Mouse (Mus musculus): ENCODE data around the gene Ing2. TPM values are rescaled to one million over a fixed set of nuclear protein-coding genes. Genes with fewer than 3 reads are reported as not detected.

Gene Ing2
- polyA plus RNA-seq, 2 experiments: 13.2 to 19.8 TPM

DNA sequence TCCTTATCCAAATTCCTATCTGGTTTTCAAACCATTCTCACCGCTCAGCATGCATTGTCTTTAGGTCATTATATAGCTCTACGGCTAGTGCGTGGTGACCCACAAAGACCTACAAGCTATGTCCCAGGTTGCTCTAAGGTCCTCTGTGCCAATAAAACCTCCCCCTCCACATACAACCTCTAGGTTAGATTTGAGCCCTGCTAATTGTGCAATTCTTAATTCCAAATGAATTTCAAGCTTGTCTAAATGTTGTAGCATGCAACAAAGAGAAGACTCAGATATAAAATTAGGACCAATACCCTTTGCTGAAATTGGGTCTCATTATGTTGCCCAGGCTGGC, 22.6 kb downstream of the Ing2 start:
- no peak overlapping the region for H3K4me3 ChIP-seq (replicated peaks; ENCODE audit: low read length)
- 85% methylated on average over 3 of the region's 3 CpGs for WGBS
- no peaks in the 10 kb centered on the region for H3K4me1 ChIP-seq (ENCODE audit: control insufficient read depth, insufficient read depth, low read length)
- no peak overlapping the region for H3K9ac ChIP-seq (ENCODE audit: low read depth, low read length, severe bottlenecking)
- no peak for TF ChIP-seq POLR2A (IDR thresholded peaks at IDR 0.05; ENCODE audit: borderline replicate concordance, extremely low read depth, insufficient read depth, insufficient read length)
- no peak overlapping the region for H3K4me2 ChIP-seq (replicated peaks; ENCODE audit: low read depth, low read length, severe bottlenecking)
- ATAC-seq (ENCODE audit: low FRiP score, low read depth) (no peak), DNase-seq (ENCODE audit: low spot score) (no peak)
- H3K27ac ChIP-seq (replicated peaks; ENCODE audit: low read depth, low read length): no peak overlapping the region
- H3K36me3 ChIP-seq (ENCODE audit: control insufficient read depth, insufficient read depth, low read length): no peaks in the 10 kb centered on the region
- no peaks in the 10 kb centered on the region for H3K27me3 ChIP-seq (ENCODE audit: control insufficient read depth, insufficient read depth, low read length)
- no peaks in the 10 kb centered on the region for H3K9me3 ChIP-seq (ENCODE audit: control insufficient read depth, low read length)

GRCm38 (mm10) chr8:47651913-47652736, 23.2 kb downstream of the Ing2 start:
- no peak for TF ChIP-seq POLR2A (IDR thresholded peaks at IDR 0.05; ENCODE audit: borderline replicate concordance, extremely low read depth, insufficient read depth, insufficient read length)
- H3K27me3 ChIP-seq (ENCODE audit: control insufficient read depth, insufficient read depth, low read length): no peaks in the 10 kb centered on the region
- WGBS: 90% methylated on average over 13 of the region's 13 CpGs
- no peaks in the 10 kb centered on the region for H3K9me3 ChIP-seq (ENCODE audit: control insufficient read depth, low read length)
- H3K36me3 ChIP-seq (ENCODE audit: control insufficient read depth, insufficient read depth, low read length): no peaks in the 10 kb centered on the region
- H3K9ac ChIP-seq (ENCODE audit: low read depth, low read length, severe bottlenecking): no peak overlapping the region
- H3K4me3 ChIP-seq (replicated peaks; ENCODE audit: low read length): no peak overlapping the region
- H3K4me1 ChIP-seq (ENCODE audit: control insufficient read depth, insufficient read depth, low read length): no peaks in the 10 kb centered on the region
- DNase-seq (ENCODE audit: low spot score): no peak
- no peak overlapping the region for H3K27ac ChIP-seq (replicated peaks; ENCODE audit: low read depth, low read length)
- no peak for ATAC-seq (ENCODE audit: low FRiP score, low read depth)
- no peak overlapping the region for H3K4me2 ChIP-seq (replicated peaks; ENCODE audit: low read depth, low read length, severe bottlenecking)

GRCm38 (mm10) chr8:47650853-47651252, 24.5 kb downstream of the Ing2 start:
- TF ChIP-seq POLR2A (IDR thresholded peaks at IDR 0.05; ENCODE audit: borderline replicate concordance, extremely low read depth, insufficient read depth, insufficient read length): no peak
- Histone ChIP-seq H3K4me2 (replicated peaks; ENCODE audit: low read depth, low read length, severe bottlenecking) (no peak overlapping the region), H3K4me3 (replicated peaks; ENCODE audit: low read length) (no peak overlapping the region), H3K9ac (ENCODE audit: low read depth, low read length, severe bottlenecking) (no peak overlapping the region), H3K9me3 (ENCODE audit: control insufficient read depth, low read length) (no peaks in the 10 kb centered on the region), H3K4me1 (ENCODE audit: control insufficient read depth, insufficient read depth, low read length) (no peaks in the 10 kb centered on the region), H3K36me3 (ENCODE audit: control insufficient read depth, insufficient read depth, low read length) (no peaks in the 10 kb centered on the region), H3K27me3 (ENCODE audit: control insufficient read depth, insufficient read depth, low read length) (no peaks in the 10 kb centered on the region), H3K27ac (replicated peaks; ENCODE audit: low read depth, low read length) (no peak overlapping the region)
- DNase-seq (ENCODE audit: low spot score): no peak
- no peak for ATAC-seq (ENCODE audit: low FRiP score, low read depth)
- WGBS: 63% methylated on average over 4 of the region's 4 CpGs

- Histone ChIP-seq H3K4me3 (replicated peaks; ENCODE audit: low read length) (no peak overlapping the region), H3K9ac (ENCODE audit: low read depth, low read length, severe bottlenecking) (no peak overlapping the region), H3K4me1 (ENCODE audit: control insufficient read depth, insufficient read depth, low read length) (no peaks in the 10 kb centered on the region), H3K9me3 (ENCODE audit: control insufficient read depth, low read length) (no peaks in the 10 kb centered on the region), H3K36me3 (ENCODE audit: control insufficient read depth, insufficient read depth, low read length) (no peaks in the 10 kb centered on the region), H3K27me3 (ENCODE audit: control insufficient read depth, insufficient read depth, low read length) (no peaks in the 10 kb centered on the region), H3K4me2 (replicated peaks; ENCODE audit: low read depth, low read length, severe bottlenecking) (no peak overlapping the region), H3K27ac (replicated peaks; ENCODE audit: low read depth, low read length) (no peak overlapping the region)
- no peak for DNase-seq (ENCODE audit: low spot score)
- no peak for TF ChIP-seq POLR2A (IDR thresholded peaks at IDR 0.05; ENCODE audit: borderline replicate concordance, extremely low read depth, insufficient read depth, insufficient read length)
- WGBS: 79% methylated on average over 9 of the region's 9 CpGs
- ATAC-seq (ENCODE audit: low FRiP score, low read depth): no peak
Observed at GRCm38 (mm10) chr8:47649551-47649950, 25.8 kb downstream of the Ing2 start.

DNA sequence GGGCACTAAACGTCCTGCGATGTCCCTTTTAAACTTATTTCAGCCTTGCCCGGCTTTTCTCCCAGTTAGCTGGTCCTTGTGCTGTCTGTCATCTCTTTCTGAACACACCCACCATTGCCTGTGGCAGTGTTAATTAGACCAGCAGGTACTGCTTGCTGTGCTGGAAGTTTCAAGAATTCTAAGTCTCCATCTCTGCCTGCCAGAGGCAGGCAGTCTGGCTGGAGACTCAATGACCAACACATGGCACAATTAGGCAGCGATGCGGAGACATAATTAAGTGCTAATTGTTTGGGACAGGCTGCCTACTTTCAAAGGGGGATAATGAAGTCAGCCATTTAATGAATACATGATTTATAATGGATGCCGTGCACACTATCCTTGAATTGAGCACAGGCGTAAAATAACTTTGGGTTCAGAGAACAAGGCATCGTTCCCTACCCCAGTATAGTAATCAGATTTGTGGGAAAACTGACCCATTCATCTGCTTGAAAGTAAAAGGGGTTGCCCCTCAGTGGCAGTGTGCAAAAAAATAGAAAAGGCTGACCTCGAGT, 32.8 kb downstream of the Ing2 start:
- H3K9me3 ChIP-seq (ENCODE audit: control insufficient read depth, low read length): no peaks in the 10 kb centered on the region
- no peaks in the 10 kb centered on the region for H3K36me3 ChIP-seq (ENCODE audit: control insufficient read depth, insufficient read depth, low read length)
- no peak overlapping the region for H3K4me2 ChIP-seq (replicated peaks; ENCODE audit: low read depth, low read length, severe bottlenecking)
- no peaks in the 10 kb centered on the region for H3K4me1 ChIP-seq (ENCODE audit: control insufficient read depth, insufficient read depth, low read length)
- TF ChIP-seq POLR2A (IDR thresholded peaks at IDR 0.05; ENCODE audit: borderline replicate concordance, extremely low read depth, insufficient read depth, insufficient read length): no peak
- H3K4me3 ChIP-seq (replicated peaks; ENCODE audit: low read length): no peak overlapping the region
- 35% methylated on average over 9 of the region's 9 CpGs for WGBS
- no peaks in the 10 kb centered on the region for H3K27me3 ChIP-seq (ENCODE audit: control insufficient read depth, insufficient read depth, low read length)
- ATAC-seq (ENCODE audit: low FRiP score, low read depth) (no peak), DNase-seq (ENCODE audit: low spot score) (no peak)
- H3K27ac ChIP-seq (replicated peaks; ENCODE audit: low read depth, low read length): no peak overlapping the region
- H3K9ac ChIP-seq (ENCODE audit: low read depth, low read length, severe bottlenecking): no peak overlapping the region

Measured in limb, embryonic 14.5 days (tissue).